Mouse (Mus musculus) E14TG2a.4 (cell line): Measurements from ENCODE around the gene Uqcrc1.

Source experiments
- H3K27me3 ChIP-seq: 2 replicates; pipeline ENCODE4 v1.6.1; 2014; ENCODE audit warnings: low read length, control low read depth; ENCODE audit not compliant: insufficient read depth
- H3K36me3 ChIP-seq: 2 replicates; pipeline ENCODE4 v1.6.1; 2014; ENCODE audit warnings: low read length, control low read depth; ENCODE audit not compliant: insufficient read depth
- H3K4me1 ChIP-seq: replicated peaks from 2 replicates; pipeline ENCODE4 v1.6.1; 2014; ENCODE audit warnings: low read depth, low read length, control low read depth
- H3K4me3 ChIP-seq: replicated peaks from 2 replicates; pipeline ENCODE4 v1.5.1; 2014; ENCODE audit warnings: mild to moderate bottlenecking, low read length
- H3K9me3 ChIP-seq: 2 replicates; pipeline ENCODE4 v1.6.1; 2014; ENCODE audit warnings: low read length, control low read depth
- CTCF ChIP-seq: conservative IDR thresholded peaks from 2 replicates; pipeline ENCODE4 v1.5.1; 2014; ENCODE audit warnings: low read length
- NANOG ChIP-seq: IDR thresholded peaks from 2 replicates; pipeline ENCODE4 v1.6.1; 2014; ENCODE audit warnings: borderline replicate concordance, low read length, mixed read lengths
- POU5F1 ChIP-seq: IDR thresholded peaks from 2 replicates; pipeline ENCODE4 v1.6.1; 2014; ENCODE audit warnings: low read length, borderline replicate concordance

Uqcrc1 gene

GRCm38 (mm10) chr9:108990462-108990820, 54.0 kb downstream of the Uqcrc1 start:
- Histone ChIP-seq H3K36me3 (no peaks in the 10 kb centered on the region), H3K4me1 (peaks cover 51% of the 10 kb centered on the region), H3K4me3 (0 out of 2 replicates have a peak overlapping the region, but pooled peaks have one; percentile 68), H3K27me3 (peaks cover 6% of the 10 kb centered on the region), H3K9me3 (no peaks in the 10 kb centered on the region)
- TF ChIP-seq POU5F1 (no peak), NANOG (no peak), CTCF (no peak)

GRCm38 (mm10) chr9:108991428-108992084, 55.1 kb downstream of the Uqcrc1 start, which contains the start of gene Pfkfb4:
Gene Pfkfb4, plus strand, starts transcription at chr9:108991778.
- Histone ChIP-seq H3K36me3 (no peaks in the 10 kb centered on the region), H3K9me3 (no peaks in the 10 kb centered on the region), H3K4me1 (peaks cover 62% of the 10 kb centered on the region), H3K27me3 (no peaks in the 10 kb centered on the region), H3K4me3 (peak within 1 kb of the TSS; percentile 82)
- TF ChIP-seq POU5F1 (no peak), CTCF (no peak), NANOG (no peak)

- H3K9me3 ChIP-seq: no peaks in the 10 kb centered on the region
- TF ChIP-seq POU5F1 (no peak), NANOG (no peak)
These were observed 55.6 kb downstream of the Uqcrc1 start for GRCm38 (mm10) chr9:108992085-108992469.

GRCm38 (mm10) chr9:108992620-108993361, 56.4 kb downstream of the Uqcrc1 start:
- H3K4me3 ChIP-seq: peak overlapping the region; percentile 82
- no peak for TF ChIP-seq NANOG
- TF ChIP-seq POU5F1: no peak
- TF ChIP-seq CTCF: no peak
- no peaks in the 10 kb centered on the region for H3K27me3 ChIP-seq
- H3K4me1 ChIP-seq: peaks cover 59% of the 10 kb centered on the region
- no peaks in the 10 kb centered on the region for H3K36me3 ChIP-seq
- no peaks in the 10 kb centered on the region for H3K9me3 ChIP-seq

More at GRCm38 (mm10) chr9:108992085-108992469, 55.6 kb downstream of the Uqcrc1 start:
- H3K27me3 ChIP-seq: no peaks in the 10 kb centered on the region
- H3K36me3 ChIP-seq: no peaks in the 10 kb centered on the region
- H3K4me1 ChIP-seq: peaks cover 64% of the 10 kb centered on the region
- H3K4me3 ChIP-seq: peak overlapping the region; percentile 82

- H3K4me3 ChIP-seq: 0 out of 2 replicates have a peak overlapping the region, but pooled peaks have one; percentile 10
- H3K27me3 ChIP-seq: no peaks in the 10 kb centered on the region
- H3K36me3 ChIP-seq: no peaks in the 10 kb centered on the region
- TF ChIP-seq CTCF (no peak), POU5F1 (no peak), NANOG (no peak)
- H3K9me3 ChIP-seq: no peaks in the 10 kb centered on the region
- peaks cover 38% of the 10 kb centered on the region for H3K4me1 ChIP-seq
These were observed 60.0 kb downstream of the Uqcrc1 start for GRCm38 (mm10) chr9:108996411-108996810.

- no peak overlapping the region for H3K4me3 ChIP-seq
- H3K36me3 ChIP-seq: no peaks in the 10 kb centered on the region
- TF ChIP-seq CTCF (no peak), POU5F1 (no peak), NANOG (no peak)
- no peaks in the 10 kb centered on the region for H3K9me3 ChIP-seq
- H3K4me1 ChIP-seq: peaks cover 29% of the 10 kb centered on the region
- no peaks in the 10 kb centered on the region for H3K27me3 ChIP-seq
These were observed 62.1 kb downstream of the Uqcrc1 start for GRCm38 (mm10) chr9:108998287-108999166.

- TF ChIP-seq NANOG (no peak), CTCF (no peak), POU5F1 (no peak)
- no peaks in the 10 kb centered on the region for H3K9me3 ChIP-seq
These were observed 62.7 kb downstream of the Uqcrc1 start for GRCm38 (mm10) chr9:108999167-108999526.

More at GRCm38 (mm10) chr9:108999167-108999526, 62.7 kb downstream of the Uqcrc1 start:
- H3K27me3 ChIP-seq: no peaks in the 10 kb centered on the region
- no peaks in the 10 kb centered on the region for H3K36me3 ChIP-seq
- no peak overlapping the region for H3K4me3 ChIP-seq
- H3K4me1 ChIP-seq: peaks cover 29% of the 10 kb centered on the region
